Mouse (Mus musculus) thymus, adult 2 months (tissue): Measurements from ENCODE around the gene Bag2. TPM values are rescaled to one million over a fixed set of nuclear protein-coding genes. Genes with fewer than 3 reads are reported as not detected.
"Not testable (repeated sequence)": the region's sequence is repeated elsewhere in the genome, so short reads cannot be mapped to it uniquely, and the experiment has no call there.

Source experiments
- DNase-seq: peaks from one replicate; pipeline ENCODE4 v3.0.0; 2021
- H3K27ac ChIP-seq: fragments of 200-500 bp; 2 replicates; pipeline ENCODE4 v1.5.1; 2012; ENCODE audit warnings: low read length, control low read depth; ENCODE audit not compliant: control insufficient read depth, insufficient read depth
- H3K27me3 ChIP-seq: fragments of 200-500 bp; 2 replicates; pipeline ENCODE4 v1.6.1; 2012; ENCODE audit warnings: mild to moderate bottlenecking, low read length, moderate library complexity, mixed read lengths; ENCODE audit not compliant: control insufficient read depth, insufficient read depth
- H3K36me3 ChIP-seq: fragments of 200-500 bp; 2 replicates; pipeline ENCODE4 v1.6.1; 2012; ENCODE audit warnings: mild to moderate bottlenecking, low read length, moderate library complexity; ENCODE audit not compliant: control insufficient read depth, insufficient read depth
- H3K4me1 ChIP-seq: fragments of 200-500 bp; replicated peaks from 2 replicates; pipeline ENCODE4 v1.6.1; 2012; ENCODE audit warnings: low read length; ENCODE audit not compliant: control insufficient read depth, insufficient read depth
- H3K4me3 ChIP-seq: fragments of 200-500 bp; 2 replicates; pipeline ENCODE4 v1.5.1; 2012; ENCODE audit warnings: mild to moderate bottlenecking, low read length, control low read depth, moderate library complexity; ENCODE audit not compliant: control insufficient read depth, insufficient read depth
- CTCF ChIP-seq: fragments of 200-500 bp; IDR thresholded peaks from 2 replicates; pipeline ENCODE4 v1.5.1; 2012; ENCODE audit warnings: mild to moderate bottlenecking, control low read depth, low read length, moderate library complexity, borderline replicate concordance; ENCODE audit not compliant: control insufficient read depth, poor library complexity, insufficient read depth; ENCODE audit errors: extremely low read depth
- POLR2A ChIP-seq: fragments of 200-500 bp; IDR thresholded peaks from 2 replicates; pipeline ENCODE4 v1.6.1; 2012; ENCODE audit warnings: mild to moderate bottlenecking, low read length, control low read depth, moderate library complexity; ENCODE audit not compliant: control insufficient read depth, poor library complexity, insufficient read depth; ENCODE audit errors: extremely low read depth
- WGBS: fragments of 180-500 bp; shearing (Covaris S2); methylation state at CpG from one replicate; pipeline ENCODE4 v1.1.7; 2018; 5-methylcytosine and 5-hydroxymethylcytosine counted together
- polyA plus RNA-seq: library from polyadenylated mRNA; depleted of rRNA; stranded (reverse); fragments of >200 nt; gene quantifications from 2 replicates; pipeline ENCODE4 v1.2.3, GENCODE M21; 2012

Gene Bag2
- polyA plus RNA-seq, 1 experiment = 13.7 TPM

GRCm38 (mm10) chr1:33751283-33751682 is 6.3 kb downstream of the Bag2 start:
- WGBS = 91% methylated on average over 10 of the region's 10 CpGs
- no peak for DNase-seq
- H3K27ac ChIP-seq = no peak overlapping the region

GRCm38 (mm10) chr1:33749709-33750108 is 7.9 kb downstream of the Bag2 start:
- not testable (repeated sequence) for H3K4me3 ChIP-seq, H3K27me3 ChIP-seq, H3K4me1 ChIP-seq, H3K27ac ChIP-seq, H3K36me3 ChIP-seq, DNase-seq
- 85% methylated on average over 4 of the region's 4 CpGs for WGBS

More at GRCm38 (mm10) chr1:33751283-33751682, 6.3 kb downstream of the Bag2 start:
- no peaks in the 10 kb centered on the region for H3K27me3 ChIP-seq
- TF ChIP-seq CTCF (no peak), POLR2A (no peak)
- H3K36me3 ChIP-seq = no peaks in the 10 kb centered on the region
- H3K4me1 ChIP-seq = no peaks in the 10 kb centered on the region
- H3K4me3 ChIP-seq = no peak overlapping the region

- Histone ChIP-seq H3K36me3 (no peaks in the 10 kb centered on the region), H3K27me3 (no peaks in the 10 kb centered on the region), H3K4me1 (no peaks in the 10 kb centered on the region), H3K27ac (no peak overlapping the region), H3K4me3 (no peak overlapping the region)
- 98% methylated on average over 11 of the region's 11 CpGs for WGBS
- no peak for DNase-seq
- TF ChIP-seq POLR2A (no peak), CTCF (no peak)
These were observed 8.5 kb downstream of the Bag2 start for GRCm38 (mm10) chr1:33749109-33749508.

- Histone ChIP-seq H3K36me3 (no peaks in the 10 kb centered on the region), H3K27me3 (no peaks in the 10 kb centered on the region), H3K27ac (no peak overlapping the region), H3K4me3 (no peak overlapping the region), H3K4me1 (no peaks in the 10 kb centered on the region)
- 95% methylated on average over 4 of the region's 4 CpGs for WGBS
- TF ChIP-seq CTCF = no peak
- TF ChIP-seq POLR2A = no peak
- no peak for DNase-seq
These were observed 11.7 kb downstream of the Bag2 start for GRCm38 (mm10) chr1:33745901-33746300.

GRCm38 (mm10) chr1:33744815-33745214 is 12.8 kb downstream of the Bag2 start:
- H3K27ac ChIP-seq, H3K36me3 ChIP-seq, H3K4me1 ChIP-seq, H3K4me3 ChIP-seq, DNase-seq, H3K27me3 ChIP-seq: not testable (repeated sequence)
- 88% methylated on average over 9 of the region's 9 CpGs for WGBS

- TF ChIP-seq CTCF (peak; percentile 90), POLR2A (no peak)
- no peaks in the 10 kb centered on the region for H3K36me3 ChIP-seq
- DNase-seq = peak; percentile 43
- H3K4me1 ChIP-seq = no peaks in the 10 kb centered on the region
- H3K27ac ChIP-seq = no peak overlapping the region
- H3K4me3 ChIP-seq = no peak overlapping the region
- WGBS = 34% methylated on average over 8 of the region's 8 CpGs
- no peaks in the 10 kb centered on the region for H3K27me3 ChIP-seq
These were observed 14.7 kb downstream of the Bag2 start for GRCm38 (mm10) chr1:33742903-33743302.

- H3K4me1 ChIP-seq = no peaks in the 10 kb centered on the region
- H3K4me3 ChIP-seq = no peak overlapping the region
- 28% methylated on average over 12 of the region's 12 CpGs for WGBS
- H3K36me3 ChIP-seq = no peaks in the 10 kb centered on the region
- TF ChIP-seq CTCF = peak; percentile 65; the same call in 1 of the 2 replicates
- no peak for TF ChIP-seq POLR2A
- peak; percentile 80 for DNase-seq
- no peak overlapping the region for H3K27ac ChIP-seq
- no peaks in the 10 kb centered on the region for H3K27me3 ChIP-seq
These were observed 18.3 kb downstream of the Bag2 start for GRCm38 (mm10) chr1:33739302-33739701.
